Mouse (Mus musculus) heart, adult 8-10 months (tissue): ENCODE data around the gene Lama1. TPM values are rescaled to one million over a fixed set of nuclear protein-coding genes. Genes with fewer than 3 reads are reported as not detected.
"Not testable (repeated sequence)": the region's sequence is repeated elsewhere in the genome, so short reads cannot be mapped to it uniquely, and the experiment has no call there.

Experiments
- DNase-seq: peaks from one replicate; pipeline ENCODE4 v3.0.0; 2022; ENCODE audit warnings: low spot score
- total RNA-seq, 4 experiments: library from RNA; stranded (reverse); gene quantifications; 2 replicates each; pipeline ENCODE4 v1.2.4; 2022

Gene Lama1
- total RNA-seq, 4 experiments from 2014 or later = 1.3 to 2.5 (median 2.2) TPM

DNA sequence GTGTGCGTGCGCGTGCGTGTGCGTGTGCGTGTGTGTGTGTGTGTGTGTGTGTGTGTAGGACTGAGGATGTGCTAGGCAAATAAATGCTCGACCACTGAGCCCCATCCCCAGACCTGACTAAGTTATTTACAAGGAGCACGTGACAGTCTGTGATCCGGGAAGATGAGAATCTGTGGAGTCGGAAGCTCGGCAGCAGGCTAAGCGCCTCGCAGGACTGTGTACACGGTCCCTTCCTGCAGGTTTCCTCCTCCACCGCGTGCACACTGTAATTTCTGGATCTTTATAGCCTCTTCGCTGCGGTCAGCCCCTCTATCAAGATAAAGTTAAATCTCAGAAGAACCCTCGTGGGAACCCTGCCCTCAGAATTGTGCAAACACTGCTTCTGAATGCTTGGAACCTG, 18.4 kb downstream of the Lama1 start:
- DNase-seq = no peak

DNA sequence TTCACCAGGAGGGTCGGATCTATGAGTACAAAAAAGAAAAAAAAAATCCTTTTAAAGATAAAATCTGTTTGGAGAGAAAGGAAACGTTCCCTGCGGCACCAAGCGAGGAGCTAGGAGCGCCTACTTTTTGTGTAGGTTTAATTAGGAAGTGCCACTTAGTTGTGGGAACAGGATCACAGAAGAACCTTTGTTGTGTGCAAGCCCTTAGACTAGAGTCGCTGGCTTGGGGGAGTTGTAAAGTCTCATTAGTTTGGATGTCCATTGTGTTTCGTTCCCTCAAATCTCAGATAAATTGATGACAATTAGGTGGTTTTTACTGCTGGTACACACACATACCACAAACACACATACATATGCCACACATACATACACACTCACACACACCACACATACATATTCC, 25.0 kb downstream of the Lama1 start:
- DNase-seq = no peak

DNA sequence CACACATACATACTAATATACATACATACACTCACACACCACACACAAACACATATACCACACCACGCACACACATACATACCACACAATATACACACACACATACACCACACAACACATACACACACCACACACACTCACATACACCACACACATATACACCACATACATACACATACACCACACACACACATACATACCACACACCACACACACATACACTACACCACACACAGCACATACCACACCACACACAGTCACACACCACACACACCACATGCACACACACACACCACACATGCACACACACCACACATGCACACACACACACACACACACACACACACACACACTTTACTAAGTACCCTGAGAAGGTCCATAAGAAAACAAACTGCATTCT, 25.5 kb downstream of the Lama1 start:
- DNase-seq = no peak

DNA sequence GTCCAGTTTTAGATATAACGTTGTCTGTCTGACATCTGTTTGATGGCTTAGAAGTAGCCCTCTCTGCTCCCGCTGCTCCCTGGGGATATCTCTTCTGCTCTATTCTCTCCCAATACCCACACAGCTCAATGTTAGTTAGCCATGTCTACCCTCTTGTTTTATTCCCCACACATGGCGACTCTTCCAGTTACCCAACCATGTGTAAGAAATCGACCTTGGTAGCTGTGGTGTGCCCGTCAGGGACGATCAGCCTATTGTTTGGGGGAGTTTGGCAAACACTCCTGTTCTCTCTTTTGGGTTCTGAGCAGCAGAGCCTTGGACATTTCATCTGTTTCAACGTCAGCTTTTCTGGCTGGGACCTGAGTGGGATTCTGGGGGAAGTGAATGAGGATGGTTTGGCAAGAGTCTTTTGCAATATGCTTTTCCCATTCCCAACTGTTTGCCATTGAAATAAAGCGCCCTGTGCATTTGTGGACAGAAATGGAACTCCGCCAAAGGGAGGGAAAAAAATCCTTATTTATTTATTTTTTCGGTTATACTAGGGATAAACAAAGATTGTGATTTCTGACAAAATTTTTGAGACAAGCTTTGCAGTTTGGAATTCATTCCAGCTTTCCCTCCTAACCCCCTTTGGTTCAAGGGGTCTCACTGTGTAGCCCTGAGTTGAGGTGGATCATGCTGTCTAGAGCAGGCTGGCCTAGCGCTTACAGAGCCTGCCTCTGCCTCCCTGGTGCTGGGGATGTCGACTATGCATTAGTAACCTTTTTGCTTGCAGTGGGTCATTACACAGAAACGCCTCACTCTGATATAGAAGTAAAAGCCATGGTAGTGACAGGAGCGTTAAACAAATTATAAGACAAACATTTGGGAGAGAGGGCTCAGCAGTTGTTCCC, 26.4 kb downstream of the Lama1 start:
- no peak for DNase-seq

DNA sequence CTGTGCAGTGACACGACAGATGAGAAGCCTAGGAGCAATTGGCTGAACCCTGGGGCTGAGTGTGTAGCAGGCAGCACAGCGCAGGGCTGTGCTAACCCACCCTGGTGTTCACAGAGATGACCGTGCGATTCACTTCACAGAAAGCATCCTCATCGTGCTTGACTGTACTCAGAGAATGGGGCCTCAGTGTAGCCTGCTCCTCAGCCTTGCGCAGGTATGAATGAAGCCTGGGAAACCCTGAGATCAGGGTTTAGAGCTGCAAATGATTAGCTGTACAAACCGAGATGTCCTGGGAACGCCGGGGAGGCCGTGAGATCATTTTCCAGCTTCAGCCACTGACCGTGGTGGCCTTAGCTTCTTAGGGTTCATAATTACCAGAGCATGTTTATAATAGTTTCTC, 29.5 kb downstream of the Lama1 start:
- no peak for DNase-seq

DNA sequence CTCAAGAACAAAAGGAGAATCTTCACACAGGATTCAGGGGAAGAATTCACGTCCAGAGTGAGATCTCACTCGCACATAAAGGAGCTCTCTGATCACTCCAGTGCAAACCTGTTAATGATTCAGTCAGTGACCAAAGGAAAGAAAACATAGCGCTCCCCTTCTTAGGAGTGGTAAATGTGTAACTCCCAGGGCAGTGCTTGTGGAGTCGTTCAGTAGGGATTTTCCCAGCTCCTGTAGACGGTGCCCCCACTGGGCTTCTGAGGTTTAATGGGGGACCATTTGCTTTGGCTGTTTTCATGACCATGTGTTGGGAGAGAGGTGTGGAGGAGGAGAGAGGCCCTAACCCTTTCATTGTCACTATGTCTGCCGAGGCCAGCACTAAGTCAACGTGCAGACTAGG, 31.7 kb downstream of the Lama1 start:
- no peak for DNase-seq

DNA sequence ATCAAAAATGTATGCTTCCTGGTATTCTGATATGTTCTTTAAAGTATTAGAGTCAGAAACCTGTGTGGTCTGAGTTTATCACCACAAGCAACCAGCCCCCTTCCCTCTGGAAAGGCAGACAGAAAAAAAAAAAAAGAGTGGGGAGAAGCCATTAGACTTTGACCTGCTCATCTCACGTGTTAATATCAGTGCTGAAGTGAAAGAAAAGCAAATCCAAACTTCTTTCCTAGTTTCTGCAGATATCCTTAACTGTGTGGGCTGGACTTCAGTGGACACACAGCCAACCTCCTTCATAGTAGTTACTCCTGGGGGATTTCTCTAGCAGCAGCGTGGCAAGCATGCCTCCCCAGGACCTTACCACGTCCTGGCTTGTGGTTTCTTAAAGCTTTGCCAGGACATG, 34.0 kb downstream of the Lama1 start:
- no peak for DNase-seq

DNA sequence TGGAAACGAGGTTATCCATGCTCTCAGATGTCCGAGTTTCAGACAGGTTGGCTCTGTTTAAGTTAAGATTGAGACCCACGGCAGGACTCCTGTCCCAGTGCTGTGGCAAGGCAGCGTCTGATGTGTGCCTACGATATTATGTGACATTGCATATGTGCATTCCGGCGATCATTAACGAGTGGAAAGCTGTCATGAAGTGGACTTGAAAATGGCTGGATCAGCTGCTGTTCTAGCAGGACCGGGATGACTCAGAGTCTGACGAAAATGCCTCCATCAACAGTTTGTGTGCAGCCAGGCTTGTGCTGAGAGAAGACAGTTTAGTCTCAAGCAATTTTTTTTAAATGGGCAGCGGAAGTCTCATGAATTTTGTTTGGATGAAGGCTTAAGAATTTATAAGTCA, 34.9 kb downstream of the Lama1 start:
- no peak for DNase-seq

DNA sequence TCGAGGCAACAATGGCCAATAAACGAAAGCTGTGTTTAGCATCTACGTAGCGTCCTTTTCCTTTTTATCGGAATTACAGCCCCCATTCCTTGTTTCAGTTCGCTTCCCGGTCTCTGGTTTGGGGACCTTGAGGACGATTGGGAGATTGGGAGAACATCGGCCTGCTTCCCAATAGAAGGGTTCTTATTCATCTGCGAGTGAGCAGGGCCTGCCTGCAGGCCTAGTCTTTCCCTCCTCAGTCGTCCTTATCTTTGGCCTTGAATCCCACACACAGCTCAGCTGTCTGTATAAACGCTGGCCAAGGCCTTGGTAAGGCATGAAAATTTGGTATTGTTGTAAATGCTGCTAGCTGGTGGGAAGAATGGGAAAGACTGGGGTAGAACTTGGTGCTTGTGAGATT, 36.5 kb downstream of the Lama1 start:
- no peak for DNase-seq

DNA sequence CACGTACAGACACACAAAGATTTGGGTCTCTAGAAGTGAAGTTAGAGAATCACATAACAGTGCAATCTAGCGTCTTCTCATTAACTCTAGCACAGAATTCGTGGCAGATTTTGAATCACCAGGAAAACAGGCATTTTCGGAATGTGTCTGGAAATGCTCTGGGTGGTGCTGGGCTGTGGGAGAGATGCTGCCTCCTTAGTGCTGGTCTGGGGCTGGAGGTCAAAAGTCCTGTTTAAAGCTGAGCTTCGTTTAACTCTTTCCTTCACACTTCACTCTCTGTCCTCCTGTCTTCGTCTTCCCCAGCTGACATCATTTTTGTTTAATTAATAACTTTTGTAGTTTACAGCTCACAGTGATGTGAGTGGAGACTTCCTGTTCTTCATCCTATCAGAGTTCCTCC, 38.7 kb downstream of the Lama1 start:
- DNase-seq = no peak

DNA sequence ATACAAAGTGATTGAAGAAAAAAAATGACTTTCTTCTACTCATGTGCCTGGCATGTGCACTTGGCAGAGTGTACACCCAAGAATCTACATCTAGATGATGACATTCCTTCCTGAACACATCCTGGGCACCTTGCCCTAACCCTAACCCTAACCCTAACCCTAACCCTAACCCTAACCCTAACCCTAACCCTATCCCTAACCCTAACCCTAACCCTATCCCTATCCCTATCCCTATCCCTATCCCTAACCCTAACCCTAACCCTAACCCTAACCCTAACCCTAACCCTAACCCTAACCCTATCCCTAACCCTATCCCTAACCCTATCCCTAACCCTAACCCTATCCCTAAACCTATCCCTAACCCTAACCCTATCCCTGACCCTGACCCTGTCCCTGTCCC, 44.2 kb downstream of the Lama1 start:
- not testable (repeated sequence) for DNase-seq

DNA sequence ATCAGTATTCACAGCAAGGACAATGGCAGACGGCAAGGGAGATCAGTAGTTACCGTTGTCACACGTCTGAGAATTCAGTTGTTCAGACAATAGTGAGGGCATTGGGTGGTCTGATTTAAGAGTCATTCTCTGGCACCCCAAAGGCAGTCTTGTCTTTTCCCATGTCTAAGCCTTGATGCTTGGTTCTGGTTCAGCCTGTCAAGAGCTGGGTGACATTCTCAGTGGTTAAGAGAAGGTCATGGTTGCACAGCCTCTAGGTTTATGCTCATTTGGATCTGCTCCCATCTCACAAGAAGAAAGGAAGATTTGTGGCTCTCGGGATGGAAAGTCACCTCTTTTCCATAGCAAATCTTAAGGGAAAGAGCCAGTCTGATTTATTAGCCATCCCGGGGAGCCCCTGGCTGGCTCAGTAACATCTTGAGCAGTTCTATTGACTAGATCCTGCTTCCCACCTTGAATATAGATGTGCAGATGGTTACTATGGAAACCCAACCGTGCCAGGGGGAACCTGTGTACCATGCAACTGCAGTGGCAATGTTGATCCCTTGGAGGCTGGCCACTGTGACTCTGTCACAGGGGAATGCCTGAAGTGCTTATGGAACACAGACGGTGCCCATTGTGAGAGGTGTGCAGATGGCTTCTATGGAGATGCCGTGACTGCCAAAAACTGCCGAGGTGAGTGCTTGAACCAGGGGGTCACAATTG, 67.3 kb downstream of the Lama1 start:
- DNase-seq = no peak

DNA sequence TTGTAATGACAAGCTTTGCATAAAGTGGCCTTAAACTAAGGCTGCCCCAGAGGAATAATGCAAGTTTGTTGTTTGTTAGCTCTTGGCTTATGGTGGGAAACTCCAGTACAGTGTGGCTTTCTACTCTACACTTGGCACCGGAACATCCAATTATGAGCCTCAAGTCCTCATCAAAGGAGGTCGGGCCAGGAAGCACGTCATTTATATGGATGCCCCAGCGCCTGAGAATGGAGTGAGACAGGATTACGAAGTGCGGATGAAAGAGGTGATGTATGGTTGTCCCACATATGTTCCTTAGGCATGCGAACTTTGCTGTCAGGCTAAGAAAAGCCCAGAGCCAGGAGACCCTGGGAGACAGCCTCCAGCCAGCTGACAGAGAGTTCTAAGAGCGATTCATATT, 76.5 kb downstream of the Lama1 start:
- DNase-seq = no peak

DNA sequence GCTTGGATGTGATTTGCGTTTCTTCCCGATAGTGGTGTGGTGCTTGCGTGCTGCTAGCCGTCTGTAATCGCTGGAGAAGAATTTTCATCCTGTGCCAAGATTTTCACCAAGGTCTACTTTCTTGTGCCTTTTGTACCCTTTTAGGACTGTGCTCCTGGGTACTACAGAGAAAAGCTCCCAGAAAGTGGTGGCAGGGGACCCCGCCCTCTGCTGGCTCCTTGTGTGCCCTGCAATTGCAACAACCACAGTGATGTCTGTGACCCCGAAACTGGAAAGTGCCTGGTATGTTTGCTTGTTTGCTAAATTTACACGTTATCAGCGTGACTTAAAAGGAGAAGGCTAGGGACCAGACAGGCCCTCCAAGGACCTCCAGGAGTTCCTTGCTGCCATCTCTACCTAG, 79.7 kb downstream of the Lama1 start:
- DNase-seq = no peak

DNA sequence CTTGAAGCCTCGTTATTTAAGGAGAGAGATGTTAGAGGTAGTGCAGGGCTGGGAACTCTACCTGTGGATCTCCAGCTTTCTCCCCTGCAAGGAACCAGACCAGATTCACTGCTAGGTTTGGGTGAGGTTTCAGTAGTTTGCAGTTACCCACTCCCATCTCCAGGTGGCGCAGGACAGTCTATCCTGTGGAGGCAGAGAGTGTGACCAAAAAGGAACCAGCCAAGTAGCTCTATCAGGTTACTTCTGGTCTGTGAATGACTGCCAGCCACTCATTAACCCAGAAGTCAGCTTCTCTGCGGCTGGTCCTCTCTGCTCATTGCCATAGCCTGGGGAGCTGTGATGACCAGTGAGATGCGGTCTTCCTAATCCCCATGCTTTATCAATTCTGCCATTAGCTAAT, 82.8 kb downstream of the Lama1 start:
- DNase-seq = no peak

DNA sequence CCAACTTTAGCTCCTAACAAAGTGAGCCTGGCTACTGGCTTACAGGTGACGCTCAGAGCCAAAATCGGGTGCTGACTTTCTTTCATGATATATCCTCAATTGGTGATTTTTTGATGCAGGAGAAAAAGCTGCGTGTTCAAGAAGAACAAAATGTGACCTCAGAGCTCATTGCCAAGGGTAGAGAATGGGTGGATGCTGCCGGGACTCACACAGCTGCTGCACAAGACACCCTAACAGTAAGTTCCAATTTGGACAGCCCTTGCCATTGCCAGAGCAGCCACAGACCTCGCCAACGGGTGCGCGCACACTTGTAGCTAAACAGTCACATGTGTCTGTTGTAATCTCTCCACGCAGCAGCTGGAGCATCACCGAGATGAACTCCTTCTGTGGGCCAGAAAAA, 94.0 kb downstream of the Lama1 start:
- DNase-seq = no peak

DNA sequence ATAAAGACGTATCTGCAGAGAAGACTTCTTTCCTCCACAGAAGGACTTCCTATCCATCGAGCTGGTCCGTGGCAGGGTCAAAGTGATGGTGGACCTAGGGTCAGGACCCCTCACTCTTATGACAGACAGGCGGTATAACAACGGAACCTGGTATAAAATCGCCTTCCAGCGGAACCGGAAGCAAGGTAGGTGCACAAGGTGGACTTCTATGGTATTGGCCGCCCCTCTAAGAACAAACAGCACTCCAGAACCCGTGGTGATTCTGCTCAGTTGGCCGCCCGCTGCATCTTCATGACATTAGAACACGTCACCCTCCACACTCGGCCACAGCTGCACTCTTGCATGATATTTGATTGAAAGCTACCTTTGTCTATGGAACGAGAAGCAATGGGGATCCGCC, 112.1 kb downstream of the Lama1 start:
- DNase-seq = no peak

DNA sequence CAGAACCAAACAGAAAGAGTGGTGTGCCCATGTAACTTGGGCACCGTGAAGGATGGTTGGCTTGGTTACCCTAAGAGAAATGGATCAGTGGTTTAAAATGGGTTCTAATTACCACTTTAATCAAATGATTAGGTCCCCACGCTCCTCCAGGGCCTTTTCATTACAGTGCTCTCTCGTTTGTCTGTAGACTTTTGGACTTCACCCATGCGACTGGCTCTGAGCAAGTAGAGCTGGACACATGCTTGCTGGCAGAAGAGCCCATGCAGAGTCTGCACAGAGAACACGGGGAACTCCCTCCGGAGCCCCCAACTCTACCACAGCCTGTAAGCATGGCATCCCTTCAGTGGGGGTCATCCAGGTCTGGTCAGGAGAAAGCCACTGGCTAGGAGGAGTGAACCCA, 116.6 kb downstream of the Lama1 start:
- no peak for DNase-seq

DNA sequence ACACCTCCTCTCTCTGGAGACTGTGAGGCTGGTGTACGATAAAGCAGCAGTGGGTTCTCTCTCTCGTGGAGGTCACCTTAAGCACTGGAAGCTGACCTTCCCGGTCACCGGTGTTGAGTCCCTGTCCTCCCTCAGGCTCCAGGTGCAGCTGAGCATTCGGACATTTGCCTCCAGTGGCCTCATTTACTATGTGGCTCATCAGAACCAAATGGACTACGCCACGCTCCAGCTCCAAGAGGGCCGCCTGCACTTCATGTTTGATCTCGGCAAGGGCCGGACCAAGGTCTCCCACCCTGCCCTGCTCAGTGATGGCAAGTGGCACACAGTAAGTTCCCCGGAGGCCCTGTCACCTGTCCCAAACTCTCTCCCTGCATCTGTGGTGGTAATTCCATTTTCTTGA, 118.7 kb downstream of the Lama1 start:
- no peak for DNase-seq

DNA sequence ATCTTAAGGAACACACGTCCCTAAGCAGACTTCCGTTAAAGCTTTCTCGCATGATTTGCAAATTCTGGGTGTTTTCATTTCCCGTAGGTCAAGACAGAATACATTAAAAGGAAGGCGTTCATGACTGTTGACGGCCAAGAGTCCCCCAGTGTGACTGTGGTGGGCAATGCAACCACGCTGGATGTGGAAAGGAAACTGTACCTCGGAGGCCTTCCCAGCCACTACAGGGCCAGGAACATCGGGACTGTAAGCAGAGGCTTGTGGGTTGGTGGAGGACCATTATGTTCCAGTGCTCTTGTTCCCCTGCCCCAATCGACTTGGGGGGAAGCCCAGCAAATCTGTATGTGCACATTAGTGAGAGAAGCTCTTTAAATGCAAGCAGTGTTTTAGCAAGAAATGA, 119.9 kb downstream of the Lama1 start:
- no peak for DNase-seq

DNA sequence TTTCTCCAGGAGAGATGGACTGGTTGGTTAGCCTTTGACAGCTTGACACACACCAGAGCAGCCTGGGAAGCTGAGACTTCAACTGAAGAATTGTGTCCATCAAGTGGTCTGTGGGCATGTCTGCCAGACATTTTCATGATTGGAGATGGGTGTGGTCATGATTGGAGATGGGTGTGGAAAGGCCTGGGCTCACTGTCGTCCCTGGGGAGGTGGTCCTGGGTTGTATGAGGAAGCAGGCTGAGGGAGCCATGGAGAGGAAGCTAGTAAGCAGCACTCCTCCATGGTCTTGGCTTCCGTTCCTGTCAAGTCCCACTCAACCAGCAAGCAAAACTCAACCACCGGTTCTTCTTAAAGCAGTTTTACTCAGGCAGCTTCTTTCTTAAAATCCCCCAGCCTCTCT, 130.4 kb downstream of the Lama1 start:
- DNase-seq = no peak

DNA sequence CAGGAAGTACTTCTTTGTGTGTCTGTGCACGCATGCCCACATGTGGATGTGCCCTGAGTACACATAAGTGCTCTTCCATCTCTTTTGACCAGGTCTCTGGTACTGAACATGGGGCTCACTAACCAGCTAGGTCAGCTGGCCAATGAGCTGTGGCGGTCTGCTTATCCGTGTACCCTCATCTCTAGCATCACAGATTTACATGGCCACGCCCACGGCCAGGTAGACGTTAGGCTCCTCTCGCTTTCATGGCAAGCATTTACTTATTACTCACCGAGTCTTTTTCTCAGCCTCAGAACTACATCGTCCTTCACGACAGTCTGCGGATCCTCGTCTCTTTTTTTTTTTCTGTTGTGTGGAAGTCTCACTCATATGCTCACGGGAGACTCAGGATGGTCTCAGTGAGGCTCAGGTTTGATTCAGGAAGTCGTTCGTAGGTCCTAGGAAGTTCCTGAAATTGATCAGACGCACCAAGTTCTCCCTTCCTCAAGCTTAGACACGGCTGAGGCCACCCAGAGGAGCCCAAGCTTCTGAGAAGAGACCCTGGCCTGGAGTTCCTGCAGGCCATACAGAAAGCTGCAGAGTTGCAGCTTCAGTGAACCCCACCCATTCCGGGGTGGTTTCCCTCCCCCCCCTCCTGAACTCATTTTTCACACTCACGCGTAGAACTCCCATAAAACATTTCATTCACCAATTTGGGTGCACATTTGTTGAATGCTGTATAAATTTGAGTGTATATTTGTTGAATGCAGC, 139.3 kb downstream of the Lama1 start:
- no peak for DNase-seq
